Mouse (Mus musculus) gastrocnemius, postnatal 10 days (tissue): ENCODE data around the gene Ceacam18. TPM values are rescaled to one million over a fixed set of nuclear protein-coding genes. Genes with fewer than 3 reads are reported as not detected.
"Not testable (repeated sequence)": the region's sequence is repeated elsewhere in the genome, so short reads cannot be mapped to it uniquely, and the experiment has no call there.

Experiments used
- DNase-seq: peaks from one replicate; pipeline ENCODE4 v3.0.0; 2021; ENCODE audit warnings: mixed read lengths
- long read RNA-seq, 2 experiments: library from polyadenylated mRNA; stranded (forward); transcript quantifications; one replicate each; pipeline ENCODE4 v2.0.0; 2021
- total RNA-seq, 2 experiments: library from RNA; stranded (reverse); gene quantifications; 2 replicates each; pipeline ENCODE4 v1.2.3; 2021

Ceacam18 gene
- total RNA-seq, result not detected
- long read RNA-seq, experiment 1, result 0 reads
- long read RNA-seq, experiment 2, result 0 reads

DNA sequence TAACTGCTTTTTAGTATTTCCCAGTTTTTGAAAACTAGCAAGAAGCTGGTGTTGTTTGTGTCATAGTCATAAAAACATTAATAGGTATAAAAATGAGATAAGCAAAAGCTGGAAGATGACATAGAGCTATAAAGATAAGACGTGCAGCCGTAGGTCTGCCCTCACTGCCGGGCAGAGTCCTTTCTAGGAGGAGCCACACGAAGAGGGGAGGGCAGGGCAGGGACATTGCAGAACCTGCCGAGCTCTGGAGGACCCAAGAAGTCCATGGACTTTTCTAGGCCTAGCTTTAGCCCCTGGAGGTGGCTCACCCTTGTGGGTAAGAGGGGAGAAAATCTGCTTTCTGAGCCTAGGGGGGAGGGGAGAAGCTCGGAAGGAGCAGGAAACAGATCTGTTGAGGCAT lies at the start of gene Ceacam18:
Gene Ceacam18, plus strand, starts transcription at position 208 of the 400 bp plus-strand sequence.
- DNase-seq, result no peak

DNA sequence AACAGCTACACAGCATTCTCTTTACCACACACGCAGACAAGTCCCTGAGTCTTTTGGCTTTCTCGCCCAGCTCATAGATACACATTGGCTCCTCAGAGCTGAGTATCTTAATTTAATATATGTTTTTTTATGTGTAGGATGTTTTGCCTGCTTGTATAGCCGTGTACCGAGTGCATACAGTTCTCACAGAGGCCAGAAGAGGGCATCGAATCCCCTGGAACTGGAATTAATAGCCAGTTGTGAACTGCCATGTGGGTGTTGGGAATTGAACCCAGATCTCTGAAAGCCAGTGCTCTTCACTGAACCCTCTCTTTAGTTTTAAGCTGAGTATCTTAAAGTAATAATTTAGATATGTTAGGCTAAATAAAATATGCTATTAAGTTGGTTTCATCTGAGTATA lies 49.7 kb upstream of the Ceacam18 start:
- DNase-seq, result no peak

DNA sequence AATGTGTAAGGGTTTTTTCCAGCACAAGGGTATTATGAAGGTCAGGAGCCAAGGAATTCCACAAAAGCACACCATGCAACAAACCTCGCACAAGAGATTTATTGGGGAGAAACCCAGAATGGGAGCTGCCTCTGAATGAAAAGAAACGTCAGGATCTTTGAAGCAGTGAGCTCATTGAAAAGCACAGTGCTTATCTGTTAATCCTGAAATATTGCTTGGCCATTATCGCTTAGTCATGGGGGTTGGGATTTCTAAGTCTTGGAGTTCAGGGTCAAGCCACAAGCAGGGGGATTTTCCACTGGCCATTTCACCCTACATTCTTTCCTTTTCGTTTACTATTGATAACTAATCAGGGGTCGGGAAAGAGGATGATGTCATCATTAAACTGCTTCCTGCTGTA lies 32.6 kb upstream of the Ceacam18 start:
- DNase-seq, result no peak

DNA sequence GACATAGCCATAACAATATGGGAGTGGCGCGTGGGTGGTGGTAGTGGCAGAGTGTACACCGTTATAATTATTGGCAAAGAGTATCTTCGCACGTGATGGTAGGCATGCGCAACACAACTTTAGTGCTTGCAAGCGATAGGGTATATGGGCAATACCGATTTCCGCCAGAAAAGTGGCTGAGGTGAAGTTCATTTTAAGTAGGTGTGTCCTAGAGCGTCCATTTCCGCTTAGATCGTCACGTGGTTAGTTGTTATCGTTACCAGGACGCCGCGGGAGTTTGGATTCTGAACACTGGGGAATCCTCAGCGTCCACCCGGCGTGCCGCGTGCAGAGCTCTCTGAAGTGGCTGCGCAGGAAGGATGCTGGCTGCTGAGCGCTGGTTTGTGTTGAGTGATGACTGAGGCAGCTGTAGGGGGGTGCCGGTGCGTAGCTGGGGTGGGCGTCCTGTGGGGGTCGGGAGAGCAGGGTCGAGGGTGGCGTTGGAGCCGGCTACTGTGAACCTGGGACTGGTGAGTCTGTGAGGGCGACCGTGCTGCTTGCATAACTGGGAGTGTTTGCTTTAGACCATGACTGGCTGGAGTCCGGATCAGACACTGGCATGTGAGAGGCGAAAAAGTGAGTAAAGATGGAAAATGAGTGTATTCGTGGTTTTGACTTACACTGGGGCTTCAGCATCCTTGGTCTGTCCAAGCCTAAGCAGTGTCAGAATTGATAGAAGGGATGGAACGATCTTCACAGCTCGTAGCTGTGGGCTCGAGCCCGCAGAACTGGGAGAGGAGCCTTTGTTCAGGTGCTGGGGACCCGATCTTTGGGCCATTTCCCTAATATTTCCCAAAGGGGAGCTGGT lies 27.4 kb upstream of the Ceacam18 start, which contains the start of gene Zfp819:
Gene Zfp819, plus strand, starts transcription at position 274 of the 847 bp plus-strand sequence.
- peak; percentile 51 for DNase-seq

DNA sequence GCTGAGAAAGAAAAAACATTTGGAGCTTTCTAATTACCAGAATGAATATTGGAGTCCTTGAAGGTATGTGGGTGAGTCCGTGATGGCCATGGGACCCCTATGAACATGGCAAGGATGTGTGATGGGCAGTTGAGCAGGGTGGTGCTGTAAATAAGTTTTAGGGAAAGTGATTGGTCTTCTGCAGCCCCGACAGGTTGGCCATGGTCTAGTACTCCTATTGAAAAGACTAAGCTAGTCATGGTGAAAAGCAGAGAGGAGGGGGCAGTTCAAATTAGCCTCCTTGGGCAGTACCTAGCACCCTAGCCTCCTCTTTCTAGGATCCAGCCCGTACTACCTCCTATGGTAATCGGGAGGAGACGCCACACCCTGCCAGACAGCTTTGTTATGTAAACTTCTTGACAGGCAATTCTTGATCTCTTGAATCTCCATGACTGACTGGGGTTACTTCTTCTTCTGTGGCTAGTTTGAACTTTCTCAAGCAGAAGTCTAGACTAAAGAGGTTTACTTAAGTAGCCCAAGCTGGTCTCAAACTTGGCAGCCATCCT lies 26.7 kb upstream of the Ceacam18 start:
- no peak for DNase-seq

DNA sequence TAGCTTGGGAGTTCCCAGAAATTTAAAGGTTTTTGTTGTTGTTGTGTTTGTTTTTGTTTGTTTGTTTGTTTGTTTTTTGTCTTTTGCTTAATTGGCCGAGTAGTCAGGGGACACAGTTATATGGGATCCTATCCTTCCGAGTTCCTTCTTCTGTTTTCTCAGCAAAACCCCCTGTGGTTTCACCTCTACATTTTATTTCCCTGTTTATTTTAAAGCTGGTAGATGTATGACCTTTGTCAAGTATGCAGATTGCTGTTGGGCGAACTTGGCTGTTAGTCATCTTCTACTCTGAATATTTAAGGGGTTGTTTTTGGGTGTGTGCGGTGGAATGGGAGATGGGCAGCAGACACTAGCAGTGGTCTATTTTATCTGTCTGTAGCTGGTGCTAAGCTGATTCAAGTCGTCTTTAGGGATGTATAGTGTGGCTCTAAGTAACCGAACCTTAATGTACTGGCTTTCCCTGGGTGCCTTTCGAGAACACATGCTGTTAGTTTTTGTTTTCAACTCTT lies 26.1 kb upstream of the Ceacam18 start:
- DNase-seq, result no peak

DNA sequence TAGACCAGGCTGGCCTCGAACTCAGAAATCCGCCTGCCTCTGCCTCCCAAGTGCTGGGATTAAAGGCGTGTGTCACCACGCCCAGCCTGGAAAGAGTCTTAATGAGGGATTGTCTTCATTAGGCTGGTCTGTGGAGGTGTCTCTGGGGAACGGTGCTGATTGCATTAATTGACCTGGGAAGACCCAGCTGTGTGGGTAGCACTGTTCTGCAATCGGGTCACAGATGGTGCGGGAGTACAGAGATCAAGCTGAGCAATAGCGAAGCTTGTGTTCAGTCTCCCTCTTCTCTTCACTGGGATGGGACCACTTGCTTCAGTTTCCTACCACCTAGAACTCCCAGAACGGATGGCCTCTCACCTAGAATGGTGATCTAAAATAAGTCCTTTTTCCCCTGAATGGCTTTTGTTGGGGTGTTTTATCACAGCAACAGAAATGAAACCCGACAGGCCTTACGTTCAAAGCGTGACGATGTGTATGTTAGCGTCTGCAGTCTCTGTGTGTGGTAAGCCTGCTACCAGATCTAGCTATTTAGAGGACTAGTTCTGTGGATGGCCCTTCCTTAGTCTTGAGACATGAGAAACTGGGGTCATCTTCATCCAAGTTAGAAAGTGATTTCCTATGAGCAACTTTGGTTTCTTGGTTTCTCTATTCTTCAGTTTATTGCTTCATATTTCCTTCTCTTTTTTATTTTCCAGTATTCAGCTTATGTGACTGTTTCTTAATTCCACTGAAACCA lies 20.5 kb upstream of the Ceacam18 start:
- DNase-seq, result no peak

DNA sequence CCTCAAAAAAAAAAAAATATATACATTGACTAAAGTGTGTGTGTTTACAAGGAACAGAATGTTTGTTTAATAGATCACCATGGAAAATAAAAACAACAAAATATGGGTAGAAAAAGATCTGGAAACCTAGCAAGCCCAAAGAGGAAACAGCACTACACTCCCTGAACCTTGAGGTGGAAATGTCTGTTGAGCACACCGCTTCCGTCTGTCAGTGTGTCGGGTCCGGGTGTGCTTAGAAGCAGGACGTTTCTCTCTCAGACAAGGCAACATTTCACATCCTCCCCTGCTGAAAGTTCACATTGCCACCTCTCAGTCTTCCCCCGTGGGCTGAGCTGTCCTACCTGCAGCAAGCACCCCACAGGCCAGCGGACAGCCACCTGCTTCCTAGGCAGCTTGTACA lies 11.6 kb upstream of the Ceacam18 start:
- no peak for DNase-seq

DNA sequence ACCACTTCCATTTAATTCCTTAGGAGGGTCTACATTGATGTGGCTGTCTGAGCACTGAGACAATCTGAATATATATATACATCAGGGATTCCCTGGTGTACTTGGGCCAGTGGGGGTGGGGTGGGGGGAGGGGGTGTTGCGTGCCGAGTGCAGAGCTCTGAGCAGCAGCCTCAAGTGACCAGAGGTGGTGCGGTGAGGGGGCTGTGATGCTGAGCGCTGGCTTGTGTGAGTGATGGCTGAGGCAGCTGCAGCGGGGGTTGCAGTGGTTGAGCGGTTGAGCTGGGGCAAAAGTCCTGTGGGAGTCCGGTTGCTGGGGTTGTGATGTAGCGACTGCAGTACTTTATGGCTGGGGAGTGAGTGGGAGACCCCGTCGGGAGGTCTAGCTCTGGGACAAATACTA lies 10.7 kb upstream of the Ceacam18 start:
- DNase-seq, result no peak

DNA sequence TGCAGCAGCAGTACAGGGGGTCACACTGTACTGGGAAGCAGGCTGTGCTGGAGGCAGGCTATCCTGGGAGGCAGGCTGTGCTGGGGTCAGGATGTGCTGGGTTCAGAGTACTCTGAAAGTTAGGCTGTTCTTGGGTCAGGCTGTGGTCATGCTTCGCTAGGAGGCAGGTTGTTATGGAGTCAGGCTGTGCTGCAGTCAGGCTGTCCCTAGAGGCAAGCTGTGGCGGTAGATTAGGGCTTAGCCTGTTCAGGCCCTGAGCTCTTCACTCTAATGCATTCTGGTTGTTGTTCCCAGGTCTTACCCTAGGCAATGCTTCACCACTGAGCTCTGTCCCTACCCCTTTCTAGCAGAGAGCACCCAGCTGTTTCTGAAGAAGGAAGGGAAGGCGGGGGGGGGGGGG lies 9.4 kb upstream of the Ceacam18 start:
- no peak for DNase-seq

DNA sequence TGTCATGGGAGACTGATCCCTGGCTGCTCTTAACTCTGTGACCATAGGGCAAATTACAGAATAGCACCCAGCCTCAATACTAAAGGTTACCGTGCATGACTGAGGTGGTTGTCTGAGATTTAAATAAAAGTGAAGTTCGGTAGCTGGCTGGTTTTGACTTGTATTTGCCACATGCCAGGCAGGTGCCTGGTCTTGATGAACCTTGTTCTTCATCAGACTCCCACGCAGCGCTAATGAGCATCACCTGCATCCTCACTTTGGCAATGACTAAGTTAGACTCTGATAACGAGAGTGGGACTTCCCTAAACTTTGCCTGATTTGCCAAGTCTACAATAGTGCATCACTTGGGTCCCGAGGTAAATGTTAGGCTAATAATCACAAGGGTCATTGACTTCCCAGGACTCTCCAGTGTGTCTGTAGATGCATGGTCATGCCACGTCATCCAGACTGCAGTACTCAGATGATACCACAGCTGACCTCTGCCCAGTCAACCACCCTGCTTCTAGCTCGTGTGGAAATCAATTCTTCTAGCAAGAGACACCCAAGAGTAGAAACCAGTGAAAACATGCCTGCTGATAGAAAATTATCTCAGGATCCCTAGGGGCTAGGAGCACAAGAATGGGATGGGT lies 8.6 kb upstream of the Ceacam18 start:
- no peak for DNase-seq

DNA sequence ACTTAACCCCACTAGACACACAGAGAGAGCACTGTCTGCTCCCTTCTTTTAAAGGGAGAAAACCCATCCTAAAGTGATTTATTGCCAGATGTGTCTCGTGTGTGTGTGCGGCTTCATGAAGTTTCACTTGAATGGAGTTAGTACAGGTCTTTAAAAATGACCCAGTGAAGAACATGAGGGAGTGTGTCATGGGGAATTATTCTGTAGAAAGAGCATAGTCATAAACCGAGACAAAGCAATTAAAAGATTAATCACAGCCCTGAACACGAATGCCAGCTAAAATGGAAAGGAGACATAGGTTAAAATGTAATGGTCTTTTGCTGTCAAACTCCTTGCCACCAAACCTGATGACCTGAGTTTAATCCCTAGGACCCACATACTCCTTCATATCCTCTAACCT lies 567 bp upstream of the Ceacam18 start:
- no peak for DNase-seq

DNA sequence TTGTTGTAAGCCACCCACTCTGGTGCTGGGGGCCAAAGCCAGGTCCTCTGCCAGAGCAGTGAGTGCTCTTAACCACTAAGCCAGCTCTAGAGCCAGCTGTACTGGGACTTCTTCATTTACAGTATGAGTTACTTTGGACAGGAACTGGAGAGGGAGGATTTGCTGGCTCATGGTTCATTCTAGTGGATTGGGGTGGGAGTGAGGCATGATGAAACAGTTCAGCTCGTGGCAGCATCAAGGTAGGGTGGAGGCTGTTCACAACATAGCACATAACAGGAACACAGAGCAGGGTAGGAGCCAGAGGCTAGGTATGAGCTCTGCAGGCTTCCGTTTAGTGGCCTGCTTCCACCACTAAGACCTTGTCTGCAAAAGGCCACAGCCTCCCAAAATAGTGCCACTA lies 1.7 kb downstream of the Ceacam18 start:
- DNase-seq, result no peak

DNA sequence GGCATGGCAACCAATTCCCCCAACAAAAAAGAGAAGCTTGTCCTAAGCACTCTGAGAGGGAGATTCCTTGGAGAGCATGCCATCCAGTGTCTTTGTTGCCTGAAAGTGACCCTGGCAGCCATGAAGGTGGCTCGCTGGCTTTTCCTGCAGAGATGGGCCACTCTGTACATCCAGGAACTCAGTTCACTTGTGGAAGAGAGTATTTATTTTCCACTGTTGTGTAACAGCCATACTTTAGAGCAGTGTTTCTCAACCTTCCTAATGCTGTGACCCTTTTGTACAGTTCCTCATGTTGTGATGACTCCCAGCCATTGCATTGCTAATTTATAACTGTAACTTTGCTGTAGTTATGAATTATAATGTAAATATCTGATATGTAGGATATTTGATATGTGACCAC lies 2.6 kb downstream of the Ceacam18 start:
- DNase-seq, result no peak

DNA sequence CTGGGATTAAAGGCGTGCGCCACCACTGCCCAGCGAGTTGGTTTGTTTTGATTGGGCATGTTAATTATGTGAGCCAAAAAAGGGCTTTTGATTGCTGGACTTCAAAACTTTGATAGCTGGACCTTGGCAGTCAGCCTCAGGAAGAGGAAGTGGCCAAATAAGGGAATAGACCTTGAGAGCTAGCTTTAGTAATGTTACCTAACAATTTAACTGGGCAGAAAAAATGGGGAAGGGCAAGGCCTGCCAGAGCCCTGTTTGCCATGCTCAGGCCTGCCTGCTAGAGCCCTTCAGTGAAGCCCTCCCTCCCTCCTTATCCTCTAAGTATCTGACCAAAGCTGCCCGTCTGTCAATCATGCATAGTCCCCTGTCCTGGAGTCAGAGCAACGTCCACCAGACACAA lies 8.1 kb downstream of the Ceacam18 start:
- DNase-seq, result no peak

DNA sequence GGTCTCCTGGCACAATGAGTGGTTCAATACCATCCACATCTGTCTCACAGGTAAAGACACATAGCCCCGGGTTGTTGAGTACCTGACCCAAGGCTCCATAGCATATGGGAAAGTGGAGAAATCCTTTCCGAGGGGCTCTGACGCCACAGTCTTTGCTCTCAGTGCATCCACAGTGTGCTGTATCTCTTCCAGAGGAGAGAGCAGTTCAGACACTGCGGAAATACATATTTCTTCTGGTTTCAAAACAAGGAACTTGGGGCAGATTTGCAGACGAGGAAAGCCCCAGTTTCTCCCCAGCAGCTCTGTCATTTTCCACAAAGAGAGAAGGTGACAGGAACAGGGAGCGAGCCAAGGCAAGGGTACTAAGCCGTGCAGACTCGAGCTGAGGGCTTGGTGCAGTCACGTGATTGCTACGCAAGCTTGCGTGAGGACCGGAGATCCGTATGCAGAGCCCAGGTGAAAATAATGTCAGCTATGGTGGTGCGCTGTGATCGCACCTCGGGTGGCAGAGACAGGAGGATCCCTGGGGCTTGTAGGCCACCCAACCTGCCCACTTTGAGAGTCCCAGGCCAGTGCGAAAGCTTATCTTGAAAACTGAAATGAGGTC lies 8.6 kb downstream of the Ceacam18 start:
- no peak for DNase-seq

DNA sequence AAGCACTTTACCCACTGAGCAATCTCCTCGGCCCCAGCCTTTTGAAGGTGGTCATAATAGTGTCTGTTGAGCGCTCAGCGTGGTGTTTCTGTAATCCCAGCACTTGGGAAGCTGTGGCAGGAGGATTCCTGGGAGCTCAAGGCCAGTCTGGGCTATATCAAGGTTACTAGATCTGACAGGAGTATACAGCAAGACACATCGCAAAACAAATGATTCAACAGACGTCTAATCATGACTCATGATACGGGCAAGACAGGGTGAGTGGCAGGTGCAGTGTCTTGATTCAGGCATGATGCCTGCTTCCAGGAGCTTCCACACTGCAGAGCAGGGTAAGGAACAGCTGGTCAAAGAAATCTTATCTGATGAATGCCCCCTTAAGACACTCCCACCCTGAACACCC lies 18.2 kb downstream of the Ceacam18 start:
- no peak for DNase-seq

DNA sequence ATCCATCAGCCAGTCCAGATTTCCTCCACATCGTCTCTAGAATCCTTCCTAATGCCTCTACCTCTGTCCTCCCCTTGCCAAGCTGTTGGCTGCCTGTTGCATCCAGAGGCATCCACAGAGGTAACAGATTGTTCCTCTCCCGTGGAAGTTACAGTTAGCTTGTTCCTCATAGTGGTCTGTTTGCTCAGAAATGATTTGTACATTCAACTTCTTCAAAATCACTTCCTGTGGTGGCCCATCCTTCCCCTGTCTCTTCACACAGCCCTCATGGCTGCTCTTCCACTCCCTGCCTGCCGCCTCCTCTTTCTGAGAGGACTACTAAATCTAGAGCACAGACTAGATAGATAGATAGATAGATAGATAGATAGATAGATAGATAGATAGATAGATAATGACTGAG lies 20.0 kb downstream of the Ceacam18 start:
- DNase-seq, result no peak

DNA sequence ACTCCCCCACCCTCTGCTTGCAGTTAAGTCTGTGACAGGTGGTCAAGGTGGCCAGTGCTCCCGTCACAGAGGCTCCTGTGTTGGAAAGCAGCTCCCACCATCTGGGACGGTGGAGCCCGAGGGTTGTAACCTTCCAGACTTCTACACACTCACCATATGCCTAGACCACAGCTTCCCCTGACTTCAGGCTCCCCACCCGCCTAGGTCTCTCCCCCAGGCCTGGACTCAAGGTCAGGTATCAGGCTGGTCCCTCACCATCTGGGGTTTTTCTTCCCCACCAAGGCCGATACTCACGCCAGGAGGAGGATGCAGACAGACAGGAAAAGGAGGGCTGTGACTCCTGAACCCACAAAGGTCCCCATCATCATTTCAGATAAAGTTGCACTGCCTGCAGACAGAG lies 21.7 kb downstream of the Ceacam18 start:
- DNase-seq, result no peak

DNA sequence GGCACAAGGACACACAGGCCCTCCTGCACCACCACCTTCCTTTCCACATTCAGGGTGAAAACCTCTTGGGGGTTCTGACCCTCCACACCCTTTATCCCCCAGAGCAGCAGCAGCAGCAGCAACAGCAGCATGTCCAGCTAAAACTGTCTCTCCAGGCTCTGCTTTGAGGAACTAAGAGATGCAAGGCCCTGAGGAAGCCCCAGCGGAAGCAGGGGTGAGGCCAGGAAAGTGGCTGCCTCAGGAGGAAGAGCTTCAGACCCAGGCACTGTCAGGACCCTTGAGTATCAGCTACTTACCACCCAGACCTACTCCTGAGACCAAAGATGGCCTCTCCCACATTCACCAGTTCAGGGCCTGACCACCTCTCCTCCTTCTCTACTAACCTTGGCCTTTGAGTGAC lies 25.5 kb downstream of the Ceacam18 start, which contains the start of gene Siglece:
Gene Siglece, minus strand, starts transcription at position 160 of the 400 bp plus-strand sequence.
- no peak for DNase-seq

DNA sequence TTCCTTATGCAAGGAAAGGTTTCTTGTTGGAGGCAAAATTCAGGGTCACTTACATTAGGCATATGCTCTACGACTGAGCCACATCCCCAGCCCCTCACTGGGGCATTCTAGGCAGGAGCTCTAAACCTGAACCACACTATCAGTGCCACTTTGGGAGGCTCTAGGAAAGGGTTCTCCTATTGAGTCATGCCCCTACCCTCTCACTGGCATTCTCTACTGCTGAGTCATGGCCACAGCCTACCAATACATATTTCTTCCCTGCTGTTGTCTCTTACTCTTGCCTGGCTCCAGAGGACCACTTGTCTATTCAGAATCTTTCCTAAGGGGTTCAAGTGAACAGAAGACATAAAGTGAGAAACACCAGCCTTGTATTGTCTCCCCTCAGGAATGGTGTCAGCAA lies 28.3 kb downstream of the Ceacam18 start:
- no peak for DNase-seq

DNA sequence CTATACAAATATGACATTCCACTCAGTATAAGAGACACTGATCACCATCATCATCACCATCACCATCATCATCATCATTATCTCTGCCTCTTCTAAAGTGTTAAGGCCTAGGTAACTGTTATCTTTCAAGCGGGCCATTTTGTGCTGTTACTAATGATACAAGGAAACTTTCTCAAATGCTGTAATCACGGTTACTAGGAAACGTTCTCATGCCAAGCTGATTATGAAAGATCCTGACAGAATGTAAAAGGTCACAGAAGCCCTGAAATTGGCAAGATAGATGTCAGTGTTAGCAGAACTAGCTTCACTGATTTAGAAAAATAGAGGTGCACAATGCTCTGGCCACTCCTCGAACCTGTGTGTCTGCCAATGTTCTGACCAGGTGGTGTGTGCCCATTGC lies 32.7 kb downstream of the Ceacam18 start:
- DNase-seq, result not testable (repeated sequence)
